Mouse (Mus musculus) urinary bladder, postnatal 10 days (tissue): ENCODE data around the gene Gpc6.

Experiments used
- DNase-seq: peaks from one replicate; pipeline ENCODE4 v3.0.0; 2022; ENCODE audit warnings: low spot score

Gene Gpc6

DNA sequence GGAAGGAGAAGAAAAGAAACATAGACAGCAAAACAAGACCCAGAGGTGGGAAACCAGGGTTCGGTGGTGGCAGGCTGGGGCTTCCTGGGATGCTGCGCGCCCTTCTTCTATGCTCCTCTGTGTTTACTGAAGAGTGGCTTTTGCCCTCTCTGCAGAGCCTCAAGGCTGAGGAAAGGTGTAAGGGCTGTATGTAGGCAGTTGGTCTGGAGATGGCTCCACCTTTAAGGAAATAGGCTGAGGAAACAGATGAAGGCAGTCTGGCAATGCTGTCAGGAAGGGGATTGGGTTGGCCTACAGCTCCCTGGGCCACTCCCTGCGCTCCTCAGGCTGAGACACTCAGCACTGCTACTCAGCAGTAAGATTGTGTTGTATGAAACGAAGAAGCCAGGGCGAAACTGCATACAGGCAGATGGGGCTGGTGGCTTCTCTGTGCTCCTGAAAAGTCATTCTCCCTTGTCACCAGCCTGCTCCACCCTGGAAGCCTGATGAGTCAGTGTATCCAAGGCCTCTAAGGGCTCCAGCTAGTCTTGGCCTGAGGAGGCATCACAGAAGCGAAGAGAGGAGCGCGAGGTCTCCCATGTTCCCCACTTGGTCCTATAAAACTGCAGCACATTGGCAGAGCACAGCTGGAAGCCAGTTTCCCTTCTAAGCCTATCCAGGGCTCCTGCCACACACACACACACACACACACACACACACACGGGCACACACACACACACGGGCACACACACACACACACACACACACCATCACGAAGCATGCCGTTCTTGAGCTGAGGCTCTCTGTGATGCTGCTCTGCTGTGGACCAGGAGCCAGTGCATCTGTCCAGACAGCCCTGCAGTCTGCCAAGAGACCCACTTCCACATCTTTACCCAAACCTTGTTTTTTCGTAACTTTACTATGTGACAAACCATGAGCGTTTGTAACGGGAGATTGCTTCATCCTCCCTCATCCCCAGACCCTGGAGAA is 1006.0 kb downstream of the Gpc6 start:
- no peak for DNase-seq

DNA sequence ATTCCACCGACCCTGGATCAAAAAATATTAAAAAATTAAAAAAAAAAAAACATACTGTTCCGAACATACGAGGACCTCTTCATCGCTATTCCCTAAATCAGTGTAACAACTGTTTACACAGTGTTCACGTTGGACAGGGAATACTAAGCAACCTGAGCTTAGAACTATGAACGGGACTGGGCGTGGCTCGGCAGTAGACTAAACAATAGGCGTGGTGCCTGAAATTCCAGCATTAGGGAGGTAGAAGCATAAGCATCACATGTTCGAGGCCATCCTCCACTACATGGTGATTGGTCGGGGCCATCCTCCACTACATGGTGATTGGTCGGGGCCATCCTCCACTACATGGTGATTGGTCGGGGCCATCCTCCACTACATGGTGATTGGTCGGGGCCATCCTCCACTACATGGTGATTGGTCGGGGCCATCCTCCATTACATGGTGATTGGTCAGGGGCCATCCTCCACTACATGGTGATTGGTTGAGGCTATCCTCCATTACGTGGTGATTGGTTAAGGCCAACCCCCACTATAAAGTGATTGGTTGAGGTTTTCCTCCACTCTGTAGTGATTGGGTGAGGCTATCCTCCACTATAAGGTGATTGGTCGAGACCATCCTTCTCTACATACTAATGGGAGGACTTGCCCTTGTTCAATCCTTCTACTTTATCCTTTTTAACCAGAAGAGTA is 1007.2 kb downstream of the Gpc6 start:
- DNase-seq, result no peak

DNA sequence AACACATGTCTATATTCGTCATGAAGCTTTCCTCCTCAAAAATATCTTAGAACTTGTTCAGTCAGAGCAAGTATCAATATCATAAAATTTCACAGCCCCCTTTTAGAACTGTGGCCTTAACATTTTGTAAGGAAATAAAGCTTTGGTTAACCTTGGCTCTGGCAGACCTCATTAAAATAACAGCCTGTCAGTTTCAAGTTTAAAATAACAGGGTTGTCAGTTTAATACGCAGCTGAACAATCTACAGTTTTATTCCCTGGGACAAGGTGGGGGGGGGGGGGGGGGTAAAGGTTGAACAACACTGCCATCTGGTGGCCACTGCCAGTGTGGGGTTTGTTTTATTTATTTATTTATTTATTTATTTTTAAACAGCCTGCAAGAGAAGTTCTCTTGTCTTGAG is 1013.4 kb downstream of the Gpc6 start:
- no peak for DNase-seq

DNA sequence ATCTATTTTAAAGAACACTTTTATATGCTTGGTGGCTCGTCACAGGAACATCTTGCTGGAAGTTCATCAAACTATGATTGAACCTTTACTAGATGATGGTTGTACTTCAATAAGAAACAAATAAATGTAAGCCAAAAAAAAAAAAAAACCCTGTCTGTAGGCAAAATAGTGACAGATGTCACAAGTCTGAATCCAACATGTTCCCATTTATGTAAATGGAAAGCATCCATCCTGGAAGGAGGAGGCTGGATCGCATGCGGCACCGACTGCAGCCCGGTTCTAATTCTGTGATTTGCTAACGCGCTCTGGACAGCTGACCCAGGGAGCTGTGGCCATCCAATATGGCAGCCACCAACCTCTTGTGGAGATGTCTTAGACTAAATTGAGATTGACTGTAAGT is 1014.4 kb downstream of the Gpc6 start:
- DNase-seq, result no peak

DNA sequence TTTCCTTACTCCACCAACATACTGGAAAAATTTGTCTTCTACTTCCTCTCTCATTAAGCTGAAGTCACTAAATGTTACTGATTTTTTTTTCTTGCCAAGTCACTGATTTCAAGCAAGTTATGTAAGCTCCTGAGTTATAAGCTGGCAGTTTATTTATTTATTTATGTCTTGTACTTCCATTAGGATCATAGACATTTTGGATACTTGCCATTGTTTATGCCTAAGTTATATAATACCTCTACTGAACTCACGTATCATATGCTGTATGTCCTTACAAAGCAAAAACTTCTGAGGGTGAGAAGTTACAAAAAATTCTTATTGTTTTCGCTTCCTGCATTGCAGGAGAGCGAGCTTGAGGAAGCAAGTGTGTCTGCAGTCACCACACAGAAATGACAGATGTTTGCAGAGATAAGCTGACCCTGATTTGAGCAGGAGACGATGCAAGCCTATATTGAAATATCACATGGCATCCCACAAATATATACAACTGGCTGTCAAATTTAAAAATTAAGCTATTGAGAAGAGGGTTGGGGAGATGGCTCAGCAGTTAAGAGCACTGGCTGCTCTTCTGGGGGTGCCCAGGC is 1020.9 kb downstream of the Gpc6 start:
- no peak for DNase-seq

DNA sequence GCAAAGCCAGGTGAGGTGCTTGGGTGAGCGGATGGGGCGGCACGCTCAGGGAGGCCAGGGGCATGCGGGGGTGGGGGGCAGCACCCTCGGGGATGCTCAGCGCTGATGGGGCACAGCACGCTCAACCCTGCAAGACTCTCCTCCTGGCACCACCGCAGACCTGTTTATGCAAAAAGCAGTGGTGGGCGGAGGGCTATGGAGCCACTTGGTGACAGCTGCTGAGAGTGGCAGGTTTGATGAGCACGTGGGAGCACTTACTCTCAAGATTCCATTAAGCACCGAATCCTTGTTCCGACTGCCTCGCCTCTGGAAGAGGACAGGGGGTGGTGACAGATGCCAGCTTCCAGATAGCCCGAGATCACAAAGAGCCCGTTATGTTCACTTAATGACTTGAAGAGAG is 1026.2 kb downstream of the Gpc6 start:
- DNase-seq, result no peak

DNA sequence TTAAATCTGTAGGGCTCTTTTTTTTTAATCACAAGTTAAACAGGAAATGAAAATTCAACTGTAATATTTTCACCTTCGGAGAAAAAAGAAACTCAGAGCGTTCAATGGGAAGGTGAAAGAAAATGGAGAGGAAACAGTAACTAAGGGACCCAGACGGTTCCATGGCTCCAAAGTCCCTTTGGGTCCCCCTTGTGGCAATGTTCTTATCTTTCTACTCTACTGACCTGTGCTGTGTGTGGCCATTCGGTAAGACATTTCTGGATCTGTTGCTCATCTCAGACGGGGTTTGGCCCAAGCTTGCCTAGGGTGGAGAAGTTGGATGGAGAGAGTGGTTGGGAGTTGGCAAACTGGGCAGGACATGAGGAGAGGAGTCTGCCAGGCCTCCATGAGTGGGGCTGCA is 1026.6 kb downstream of the Gpc6 start:
- DNase-seq, result no peak

DNA sequence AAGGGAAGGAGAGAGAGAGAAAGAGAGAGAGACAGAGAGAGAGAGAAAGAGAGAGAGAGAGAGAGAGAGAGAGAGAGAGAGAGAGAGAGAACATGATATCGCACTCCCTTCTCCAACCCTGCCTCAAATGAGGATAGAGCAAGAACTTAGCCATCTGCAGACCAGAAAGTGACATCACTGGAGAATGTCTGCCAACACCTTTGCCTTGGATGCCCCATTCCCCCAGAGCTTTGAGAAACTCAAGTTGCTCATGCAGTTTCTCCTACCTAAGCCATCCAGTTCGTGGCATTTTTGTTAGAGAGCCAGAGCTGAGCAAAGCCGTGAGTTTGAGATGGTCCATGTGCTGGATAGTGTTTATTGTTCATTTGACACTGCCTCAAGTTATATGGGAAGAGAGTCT is 1030.9 kb downstream of the Gpc6 start:
- no peak for DNase-seq

DNA sequence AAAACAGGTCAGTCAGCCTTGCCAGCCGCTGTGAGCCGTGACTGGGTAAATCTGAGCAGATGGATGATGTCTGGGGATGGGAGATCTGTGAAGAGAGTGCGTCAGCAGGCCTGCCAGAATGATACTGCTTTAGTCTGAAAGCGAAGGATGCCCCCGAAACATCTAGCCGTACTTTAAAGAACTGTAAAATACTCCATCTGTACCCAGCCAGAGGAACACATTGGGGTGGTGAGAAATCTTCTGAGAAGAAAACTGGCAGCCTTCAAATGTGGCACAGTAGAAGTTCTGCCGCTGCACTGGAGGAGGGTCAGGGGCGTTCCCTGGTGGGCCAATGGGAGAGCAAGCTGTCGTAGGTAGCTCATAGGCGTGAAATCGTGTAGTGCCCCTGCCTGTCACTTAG is 1033.3 kb downstream of the Gpc6 start:
- no peak for DNase-seq

DNA sequence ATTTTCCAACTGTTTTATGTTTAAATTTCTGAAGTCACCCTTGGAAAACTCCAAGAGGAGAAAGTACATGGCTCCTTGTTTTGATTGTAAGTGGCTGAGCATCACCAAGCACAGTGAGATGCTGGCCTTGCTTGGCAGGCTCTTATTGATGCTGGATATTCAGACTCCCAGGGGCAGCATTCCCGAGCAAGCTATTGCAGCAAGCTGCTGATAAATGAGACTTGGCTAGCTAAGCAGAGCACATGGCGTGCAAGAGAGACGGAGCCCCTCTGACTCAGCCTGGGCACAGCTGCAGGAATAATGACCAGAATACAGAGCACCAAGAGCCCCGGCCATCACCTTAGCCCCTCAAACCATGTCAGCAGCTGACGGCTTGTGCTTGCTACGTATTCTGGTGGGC is 1036.2 kb downstream of the Gpc6 start:
- DNase-seq, result no peak

DNA sequence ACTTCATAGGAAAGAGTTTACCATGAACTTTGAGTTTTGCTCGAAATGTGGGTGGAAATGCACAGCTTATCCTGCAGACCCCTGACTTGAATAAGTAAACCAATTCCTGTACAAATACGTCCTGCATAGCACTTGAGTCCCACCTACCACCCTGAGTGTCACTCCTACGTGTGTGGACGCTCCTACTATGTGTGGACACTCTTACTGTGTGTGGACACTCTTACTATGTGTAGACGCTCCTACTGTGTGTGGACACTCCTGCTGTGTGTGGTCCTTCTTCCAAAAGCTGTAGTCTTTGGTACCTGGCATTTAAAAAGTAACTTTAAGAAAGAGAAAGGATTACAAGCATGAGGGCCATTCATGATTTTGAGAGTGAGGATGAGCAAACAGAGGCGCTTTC is 1036.7 kb downstream of the Gpc6 start:
- no peak for DNase-seq

DNA sequence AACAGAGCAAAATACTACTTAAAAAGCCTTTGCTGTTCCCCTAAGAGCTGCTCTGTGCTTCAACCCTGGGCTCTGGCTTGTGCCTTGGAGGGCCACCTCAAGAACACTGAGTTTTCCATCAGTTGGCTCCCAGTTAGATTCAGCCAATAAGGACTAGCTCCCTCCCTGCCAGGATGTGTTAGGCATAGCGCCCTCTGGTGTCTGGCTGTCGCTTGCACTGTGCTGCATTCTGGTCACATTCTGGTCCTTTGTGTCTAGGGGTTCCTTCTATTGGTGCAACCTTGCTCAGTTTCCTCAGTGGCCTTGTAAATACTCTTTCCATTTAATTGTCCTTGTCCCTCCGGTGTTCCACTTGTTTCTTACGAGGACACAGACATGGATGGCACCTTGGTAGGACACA is 1037.3 kb downstream of the Gpc6 start:
- no peak for DNase-seq

DNA sequence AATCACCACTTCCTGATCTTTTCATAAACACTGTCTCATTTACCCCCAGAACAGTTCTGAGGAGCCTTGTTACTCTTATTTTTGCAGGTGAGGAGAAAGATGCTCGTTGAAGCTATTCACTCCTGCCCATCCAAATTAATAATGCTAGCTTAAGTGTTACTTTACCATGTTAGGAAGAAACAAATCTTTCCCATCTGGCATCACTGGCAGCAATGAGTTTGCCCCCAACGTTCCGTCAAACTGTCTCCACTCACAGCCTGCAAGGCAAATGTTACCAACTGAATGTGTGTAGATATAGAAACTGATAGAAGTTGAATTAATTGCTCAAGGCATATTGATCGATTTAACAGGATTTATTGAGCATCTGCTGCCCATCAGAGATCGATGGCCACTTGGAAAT is 1047.5 kb downstream of the Gpc6 start:
- no peak for DNase-seq

DNA sequence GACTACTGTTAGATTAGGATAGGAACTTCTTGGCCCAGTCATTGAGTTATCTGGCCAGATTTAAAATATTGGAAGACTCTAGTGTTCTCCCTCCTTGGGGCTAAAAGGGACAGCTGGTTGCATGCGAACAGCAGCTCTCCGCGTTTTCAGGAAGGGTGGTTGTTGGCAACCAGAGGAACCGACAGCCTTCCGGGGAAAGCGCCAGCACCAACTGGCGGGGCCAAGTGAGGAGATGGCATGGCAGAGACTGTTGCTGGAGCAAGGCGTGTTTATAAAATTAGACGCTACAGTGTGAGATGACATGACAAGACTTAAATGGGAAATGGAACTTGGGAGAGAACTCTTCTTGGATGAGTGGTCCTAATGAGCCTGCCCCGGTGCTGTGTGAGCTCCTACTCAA is 1056.4 kb downstream of the Gpc6 start:
- DNase-seq, result no peak

DNA sequence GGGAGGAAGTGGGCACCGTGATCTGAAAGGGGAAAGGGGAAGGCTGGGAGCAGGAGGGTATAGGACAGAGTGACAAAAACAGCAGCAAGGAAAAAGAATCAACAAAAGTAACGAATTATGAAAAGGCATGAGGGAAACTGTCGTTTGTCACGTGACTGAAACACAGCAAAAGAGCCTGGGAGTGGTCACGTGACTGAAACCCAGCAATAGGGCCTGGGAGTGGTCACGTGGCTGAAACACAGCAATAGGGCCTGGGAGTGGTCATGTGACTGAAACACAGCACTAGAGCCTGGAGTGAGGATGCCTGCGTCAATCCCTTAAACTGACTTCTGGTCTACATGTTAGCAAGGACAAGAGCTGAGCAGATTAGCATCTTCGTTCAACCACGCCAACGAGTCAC is 1063.3 kb downstream of the Gpc6 start:
- DNase-seq, result no peak

DNA sequence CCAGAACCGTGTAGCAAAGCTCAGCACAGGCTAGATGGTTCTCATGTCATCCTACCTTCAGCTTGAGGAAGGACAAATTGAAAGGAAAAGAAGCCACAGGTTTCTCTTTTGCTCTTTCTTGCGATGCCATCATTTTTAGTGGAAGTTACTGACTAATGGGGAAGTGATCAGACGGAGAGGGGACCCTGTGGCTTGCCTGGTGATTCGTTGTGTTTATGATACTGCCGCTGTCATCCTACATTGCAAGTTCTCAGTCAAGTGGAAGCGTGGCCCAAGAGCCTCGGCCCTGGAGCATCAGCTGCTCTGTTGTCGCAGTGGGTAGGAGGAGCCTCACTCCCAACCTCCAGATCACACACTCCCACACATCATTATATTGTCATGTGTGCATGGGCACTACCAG is 1065.1 kb downstream of the Gpc6 start:
- DNase-seq, result no peak

DNA sequence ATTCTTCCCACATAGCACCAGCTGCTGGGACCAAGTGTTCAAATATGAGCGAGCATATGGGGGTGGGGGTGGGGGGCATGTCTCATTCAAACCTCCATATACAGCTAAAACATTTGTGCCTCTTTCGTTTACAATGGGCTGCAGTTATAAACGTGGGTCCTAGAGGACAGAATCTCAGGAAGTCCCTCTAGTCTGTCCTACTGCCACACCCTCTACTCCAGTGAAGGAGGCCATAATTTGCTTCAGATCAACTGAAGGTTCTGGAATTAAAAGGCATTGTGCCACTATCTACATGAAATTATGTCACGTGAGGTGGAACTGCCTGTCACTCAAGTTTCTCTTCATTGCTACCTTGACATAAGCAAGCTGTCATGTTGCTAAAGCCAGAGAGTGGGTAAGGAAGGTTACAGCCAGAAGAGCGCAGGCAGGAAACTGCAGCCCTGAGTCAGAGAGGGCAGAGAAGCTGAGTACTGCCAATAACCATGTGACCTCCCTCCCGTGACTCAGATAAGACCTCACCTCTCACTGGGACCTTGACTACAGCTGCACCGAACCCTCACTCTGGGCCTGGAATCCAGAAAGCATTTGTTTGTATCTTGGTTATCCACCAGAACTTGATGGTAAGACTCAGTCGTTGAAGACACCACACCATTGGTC is 1067.6 kb downstream of the Gpc6 start:
- DNase-seq, result no peak

DNA sequence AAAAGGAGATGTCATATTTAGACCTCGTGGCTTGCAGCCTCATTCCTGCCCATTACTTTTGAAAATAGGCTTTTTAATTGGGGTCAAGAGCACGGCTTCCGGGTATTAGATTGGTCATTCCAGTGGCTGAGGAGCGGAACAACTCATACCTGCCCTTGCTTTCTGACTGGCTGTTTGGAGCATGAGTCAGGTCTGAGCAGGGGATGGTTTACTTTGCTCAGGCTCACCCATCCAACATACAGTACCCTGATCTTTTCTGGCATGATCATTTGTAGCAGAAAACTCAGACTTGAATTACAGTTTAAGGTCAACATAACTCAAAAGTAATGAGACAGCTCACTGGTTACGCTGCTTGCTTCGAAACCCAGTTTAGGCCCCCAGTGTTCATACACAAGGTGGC is 1068.7 kb downstream of the Gpc6 start:
- DNase-seq, result no peak

DNA sequence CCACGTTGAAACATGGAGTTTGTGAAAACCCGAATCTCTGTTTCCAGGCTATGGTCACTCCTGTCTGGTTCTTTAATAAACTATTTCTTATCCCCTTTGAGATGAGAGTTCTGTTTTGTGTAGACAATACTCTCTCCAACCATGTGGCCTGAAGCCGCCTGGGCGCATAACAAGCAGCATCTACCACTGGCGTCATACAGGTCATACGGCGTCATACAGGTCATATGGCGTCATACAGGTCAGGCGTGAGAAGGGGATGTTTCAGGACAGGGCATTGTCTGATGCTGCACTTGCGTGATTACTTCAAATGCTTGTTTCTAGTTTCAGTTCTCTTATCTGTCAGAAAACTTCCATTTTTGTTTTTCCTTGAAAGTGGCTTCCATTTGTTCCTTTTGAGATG is 1079.3 kb downstream of the Gpc6 start:
- no peak for DNase-seq

DNA sequence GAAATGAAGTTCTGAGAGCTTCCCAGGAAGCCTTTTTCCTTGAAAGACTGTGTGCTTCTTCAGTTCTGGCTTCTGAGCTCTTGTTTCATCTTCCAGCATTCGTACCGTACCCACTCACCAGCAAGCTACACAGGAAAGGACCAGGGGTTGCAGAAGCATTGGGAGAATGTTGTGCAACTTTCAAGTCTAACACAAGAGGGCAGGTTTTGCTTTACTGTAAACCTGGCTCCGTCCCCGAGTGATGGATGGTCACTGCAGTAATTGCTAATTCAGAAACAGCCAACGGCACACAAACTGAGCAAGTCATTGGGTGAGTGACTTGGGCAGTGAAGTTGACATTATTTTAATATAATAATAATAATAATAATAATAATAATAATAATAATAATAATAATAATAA is 1080.6 kb downstream of the Gpc6 start:
- DNase-seq, result no peak

DNA sequence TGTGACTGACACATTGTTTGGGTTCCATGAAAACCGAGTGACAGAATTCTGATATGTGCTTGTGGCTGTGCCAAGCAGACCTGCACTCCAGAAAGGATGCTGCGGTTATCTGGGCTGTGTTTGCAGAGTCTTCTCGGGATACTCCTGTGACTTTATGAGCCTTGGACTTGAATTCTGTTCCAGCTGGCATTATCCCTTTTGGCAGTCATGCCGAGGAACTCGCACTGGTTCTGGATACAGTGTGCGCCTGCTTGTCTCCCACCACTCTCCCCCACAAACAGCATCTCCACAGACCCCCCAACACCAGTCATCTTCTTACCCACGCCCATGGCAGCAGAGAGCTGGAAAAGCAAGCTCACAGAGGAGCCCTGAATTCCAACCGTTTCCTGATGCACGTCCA is 1084.4 kb downstream of the Gpc6 start:
- DNase-seq, result no peak

DNA sequence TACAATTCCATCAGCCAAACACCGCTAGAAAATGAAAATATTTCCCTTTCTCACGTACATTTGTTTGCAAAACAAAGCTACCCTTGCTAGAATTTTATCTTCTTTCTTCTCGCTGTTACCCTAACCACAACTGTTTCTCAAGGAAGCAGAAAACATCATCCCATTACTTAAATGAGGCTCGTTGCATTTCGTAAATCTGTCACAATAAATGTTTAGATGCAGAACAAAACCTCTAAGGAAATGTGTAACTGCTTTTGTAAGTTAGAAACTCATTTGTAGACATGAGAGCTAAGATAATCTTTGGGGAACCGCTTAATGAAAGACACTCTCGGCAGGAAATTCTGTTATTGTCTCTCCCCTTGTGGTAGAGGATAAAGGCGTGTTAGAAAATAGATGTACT is 1088.1 kb downstream of the Gpc6 start:
- DNase-seq, result no peak

DNA sequence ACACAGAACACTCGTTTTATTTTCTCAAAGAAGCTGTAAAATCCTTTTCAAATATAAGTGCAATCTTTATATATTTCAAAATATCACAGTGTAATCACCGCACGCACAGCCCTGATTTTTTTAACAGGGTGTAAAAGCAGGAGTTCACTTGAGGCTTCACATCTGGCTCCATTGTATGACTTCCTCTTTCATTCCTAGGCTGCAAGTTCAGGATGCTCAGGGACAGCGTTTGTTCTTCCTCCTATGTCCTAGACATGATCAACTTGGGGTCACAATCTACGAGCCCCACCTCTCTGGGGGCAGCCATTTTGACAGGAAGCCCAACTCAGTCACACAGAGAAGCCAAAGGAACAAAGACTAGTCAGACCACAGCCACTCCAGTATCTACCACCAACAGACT is 1094.2 kb downstream of the Gpc6 start:
- no peak for DNase-seq
